Mouse (Mus musculus) layer of hippocampus, adult 8-10 months (tissue): ENCODE measurements at regions not wholly inside any gene's neighbourhood (a gene's known extent, or its start where the extent isn't known, plus 50 kb on each side); places are given as distances from the start of the nearest gene placed in this dataset.

Source experiments
- DNase-seq, 2 experiments: peaks; one replicate each; pipeline ENCODE4 v3.0.0; 2022; ENCODE audit warnings: low spot score in 2 of 2

DNA sequence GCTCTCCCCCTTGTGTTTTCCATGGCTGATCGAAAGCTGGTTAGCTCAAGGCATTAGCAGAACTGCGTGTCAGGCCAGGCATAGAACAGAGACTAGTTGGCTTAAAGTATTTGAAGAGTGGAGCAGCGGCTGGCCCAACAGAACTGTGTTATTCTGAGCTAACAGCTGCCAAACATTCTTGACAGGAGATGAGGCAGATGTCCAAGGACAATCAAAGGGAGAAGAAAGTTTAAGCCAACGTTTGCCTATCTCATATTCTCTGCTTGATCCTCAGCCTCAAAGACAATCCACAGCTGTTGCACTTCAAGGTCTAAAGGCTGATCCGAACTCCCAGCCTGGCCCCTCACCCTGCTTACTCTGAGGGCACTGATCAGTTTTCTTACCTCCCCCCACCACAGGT lies 401.2 kb upstream of the Nr2f2 start:
- DNase-seq = no peak

DNA sequence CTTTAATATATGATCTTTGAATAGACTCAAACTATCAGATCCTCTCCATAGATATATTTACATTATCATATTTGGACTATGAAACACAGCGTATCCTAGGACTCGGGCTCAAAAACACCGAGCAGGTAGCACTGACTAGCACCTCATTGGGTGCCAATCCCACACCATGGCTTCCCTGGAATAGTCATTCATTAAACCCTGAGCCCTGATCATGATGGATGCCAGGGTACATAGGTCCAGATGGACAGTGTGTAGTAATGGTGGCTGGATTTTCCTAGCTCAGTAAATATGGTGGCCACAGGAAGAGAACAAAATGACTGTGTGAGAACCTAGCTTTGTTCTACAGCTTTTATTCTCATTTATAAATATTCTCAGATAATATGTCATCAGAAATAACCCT lies 390.1 kb upstream of the Nr2f2 start:
- no peak for DNase-seq

DNA sequence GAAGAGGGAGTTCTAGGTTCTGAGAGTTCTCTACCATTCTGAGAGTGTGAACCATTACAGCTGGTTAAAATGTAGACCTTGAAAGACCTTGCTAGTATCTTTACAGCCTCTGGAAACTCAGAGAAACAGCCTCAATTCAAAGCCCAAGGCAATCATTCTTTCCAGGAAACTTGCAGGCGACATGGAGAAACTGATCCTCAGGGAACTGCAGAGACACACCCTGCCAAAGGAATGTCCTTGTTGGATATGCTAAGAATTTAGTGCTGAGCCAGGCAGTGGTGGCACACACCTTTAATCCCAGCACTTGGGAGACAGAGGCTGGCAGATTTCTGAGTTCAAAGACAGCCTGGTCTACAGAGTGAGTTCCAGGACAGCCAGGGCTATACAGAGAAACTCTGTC lies 388.3 kb upstream of the Nr2f2 start:
- no peak for DNase-seq

DNA sequence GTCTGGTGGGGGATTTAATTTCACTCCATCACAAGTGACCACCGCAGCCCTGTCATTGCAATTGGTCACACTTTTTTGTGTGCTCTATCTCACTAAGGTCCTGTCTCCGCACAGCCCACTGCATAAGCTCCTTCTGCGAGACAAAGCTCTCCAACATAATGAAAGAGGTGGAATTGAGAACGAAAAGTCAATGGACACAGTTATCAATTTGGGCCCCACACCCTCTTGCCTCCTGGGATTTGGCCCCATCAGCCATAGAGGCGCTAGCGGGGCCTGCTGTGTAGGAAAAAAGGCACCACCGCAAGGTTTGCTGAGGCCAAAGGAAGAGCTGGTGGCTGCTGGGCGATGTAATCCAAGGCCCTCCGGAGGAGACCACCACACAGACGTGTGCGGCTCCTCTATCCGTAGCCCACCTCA lies 386.3 kb upstream of the Nr2f2 start:
- no peak for DNase-seq

DNA sequence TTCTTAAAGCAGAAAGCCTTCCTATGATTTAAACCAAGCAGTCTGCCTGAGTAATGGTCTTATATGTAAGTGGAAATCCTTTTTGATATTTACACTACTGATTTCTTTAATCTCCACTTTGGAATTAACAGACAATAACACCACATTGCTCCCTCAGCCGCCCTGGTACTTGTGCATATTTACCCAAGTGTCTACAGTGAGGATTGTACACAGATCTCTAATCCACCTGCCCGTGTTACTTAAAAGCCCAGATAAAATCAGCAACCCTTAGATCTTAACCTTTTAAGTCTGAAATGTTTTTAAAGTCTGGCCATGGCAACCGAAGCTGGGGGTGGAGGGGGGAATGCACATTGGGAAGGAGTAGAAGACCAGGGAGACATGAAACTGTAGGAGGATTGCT lies 382.3 kb upstream of the Nr2f2 start:
- DNase-seq = no peak

DNA sequence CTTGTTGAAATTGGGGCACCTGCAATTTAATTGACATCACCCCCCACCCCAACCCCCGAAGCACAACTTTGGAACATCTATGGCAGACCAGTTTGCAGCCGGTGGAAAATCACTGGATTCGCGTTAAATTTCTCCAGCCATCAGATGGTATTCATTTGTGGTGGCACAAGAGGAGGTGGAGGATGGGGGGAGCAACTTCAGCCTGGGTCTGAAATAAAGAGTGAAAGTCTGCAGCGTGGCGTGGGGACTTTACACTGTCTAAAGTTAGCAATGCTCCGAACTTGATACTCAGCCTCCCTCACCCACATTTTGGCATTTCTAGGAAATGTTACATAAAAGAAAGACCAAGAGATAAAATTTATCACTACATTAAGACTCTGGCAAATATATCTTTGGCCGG lies 381.8 kb upstream of the Nr2f2 start:
- DNase-seq = no peak

DNA sequence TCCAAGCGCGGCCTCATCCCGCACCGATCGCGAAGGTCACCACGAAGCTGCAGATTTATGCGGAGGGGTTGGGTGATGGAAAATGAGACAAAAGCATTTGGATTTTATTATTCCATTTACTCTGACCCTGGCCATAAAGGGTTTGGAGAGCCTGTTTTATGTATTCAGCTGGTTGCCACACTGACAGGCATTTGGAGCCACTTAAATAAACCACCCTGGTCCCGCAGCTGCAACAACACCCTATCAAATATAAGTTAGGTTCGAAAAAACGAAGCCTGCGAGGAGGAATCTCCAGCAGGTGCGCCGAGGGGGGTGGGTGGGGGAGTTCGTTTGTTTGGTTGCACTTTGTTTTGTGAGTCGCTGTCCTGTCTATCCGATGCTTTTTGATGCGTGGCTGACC lies 377.8 kb upstream of the Nr2f2 start:
- DNase-seq = no peak

DNA sequence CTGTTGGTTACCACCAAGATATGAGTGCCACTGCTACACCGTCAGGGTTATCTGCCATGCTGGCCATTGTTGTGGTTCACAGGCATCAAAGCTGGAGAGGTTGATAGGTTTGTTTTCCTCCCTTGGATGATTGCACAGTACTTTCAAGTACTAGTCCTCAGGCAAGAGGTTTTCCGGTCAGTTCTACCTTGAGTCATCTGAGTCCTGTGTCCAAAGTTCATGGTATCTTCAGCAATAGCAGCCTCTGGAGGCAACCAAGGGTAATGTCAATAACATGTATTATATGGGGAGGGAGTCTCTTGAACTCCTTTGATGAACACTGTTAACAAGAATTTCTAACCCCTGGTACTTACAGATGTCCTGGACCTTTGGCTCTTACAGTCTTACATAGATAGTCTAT lies 369.1 kb upstream of the Nr2f2 start:
- DNase-seq = no peak

DNA sequence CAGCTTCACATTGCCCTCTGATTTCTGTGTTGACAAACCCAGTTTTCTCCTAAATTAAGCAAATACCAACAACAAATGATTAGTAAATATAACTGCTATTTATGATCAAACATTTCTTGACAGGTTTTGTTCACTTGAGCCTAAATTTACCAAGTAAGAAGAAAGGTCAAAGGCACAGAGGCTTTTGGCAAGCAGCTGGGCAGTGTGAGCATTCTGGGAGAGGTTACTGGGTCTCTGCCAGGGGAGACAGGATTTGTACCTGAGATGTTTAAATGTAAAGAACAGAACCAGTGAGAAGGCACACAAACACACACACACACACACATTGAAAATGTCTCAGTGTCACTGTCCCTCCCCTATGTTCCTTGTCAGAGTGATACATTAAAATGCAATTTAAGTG lies 367.0 kb upstream of the Nr2f2 start:
- no peak for DNase-seq

DNA sequence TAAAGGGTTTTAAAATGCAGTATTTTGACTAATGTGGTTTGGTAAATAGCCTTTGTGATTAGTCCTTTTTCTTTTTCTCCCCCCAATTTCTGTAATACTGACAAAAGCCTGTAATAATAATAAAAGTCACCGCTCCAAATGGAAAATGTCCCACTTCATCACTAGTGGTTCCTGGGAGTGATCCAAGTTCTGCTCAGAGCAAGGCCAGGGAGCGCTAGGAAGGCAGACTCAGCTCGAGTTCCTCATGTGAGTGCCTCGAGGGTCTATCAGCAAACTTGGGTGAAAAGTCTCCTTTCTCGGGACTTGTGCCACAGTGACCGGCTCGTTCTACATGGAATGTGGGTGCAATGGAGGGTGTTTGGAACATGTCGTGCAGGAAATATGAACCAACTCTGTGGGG lies 363.4 kb upstream of the Nr2f2 start:
- no peak for DNase-seq

DNA sequence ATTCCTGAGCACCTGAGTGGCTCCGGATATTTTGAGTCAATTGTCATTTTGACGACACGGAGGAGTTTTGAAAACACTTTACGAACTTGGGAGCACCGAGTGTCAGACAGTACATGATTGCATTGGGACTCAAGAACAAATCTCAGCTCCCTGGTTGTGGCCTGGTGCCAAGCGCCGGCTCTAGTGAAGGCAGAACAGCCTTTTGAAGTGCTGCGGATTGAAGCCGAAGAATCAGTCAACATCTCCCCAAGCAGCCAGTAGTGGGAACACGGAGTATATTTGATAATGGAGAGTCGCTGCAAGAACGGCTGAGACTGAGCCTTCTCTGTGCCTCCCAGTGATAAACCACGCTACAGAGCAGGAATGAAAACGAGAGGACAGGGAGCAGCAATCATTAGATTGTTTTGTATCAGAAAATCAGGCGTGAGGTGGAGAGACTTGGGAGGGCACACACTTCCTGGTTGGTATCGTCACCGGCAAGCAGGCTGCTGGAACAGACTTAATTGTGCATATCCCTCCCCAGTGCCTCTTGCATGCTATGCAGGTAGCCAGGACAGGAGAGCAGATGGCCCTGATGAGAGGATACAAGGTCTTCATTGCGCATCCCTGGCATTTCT lies 351.7 kb upstream of the Nr2f2 start:
- no peak for DNase-seq

DNA sequence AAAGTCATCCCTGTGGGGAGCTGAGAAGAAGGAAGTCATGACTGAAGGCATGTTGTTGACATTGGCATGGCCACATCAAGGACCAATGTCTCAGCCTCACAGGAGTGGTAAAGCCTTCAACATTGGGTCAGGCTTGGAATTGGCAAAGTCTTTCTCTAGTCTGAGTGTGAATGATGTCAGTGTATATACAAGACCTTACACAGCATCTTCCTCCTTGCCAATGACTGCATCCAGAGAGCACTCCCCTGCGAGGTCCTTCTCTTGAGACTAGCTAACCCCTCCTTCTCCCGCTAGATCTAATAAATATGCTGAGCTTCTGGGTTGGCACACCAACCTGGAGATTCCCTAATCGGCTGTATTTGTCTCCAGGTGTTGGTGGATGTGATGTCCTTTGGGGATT lies 351.1 kb upstream of the Nr2f2 start:
- DNase-seq = no peak

DNA sequence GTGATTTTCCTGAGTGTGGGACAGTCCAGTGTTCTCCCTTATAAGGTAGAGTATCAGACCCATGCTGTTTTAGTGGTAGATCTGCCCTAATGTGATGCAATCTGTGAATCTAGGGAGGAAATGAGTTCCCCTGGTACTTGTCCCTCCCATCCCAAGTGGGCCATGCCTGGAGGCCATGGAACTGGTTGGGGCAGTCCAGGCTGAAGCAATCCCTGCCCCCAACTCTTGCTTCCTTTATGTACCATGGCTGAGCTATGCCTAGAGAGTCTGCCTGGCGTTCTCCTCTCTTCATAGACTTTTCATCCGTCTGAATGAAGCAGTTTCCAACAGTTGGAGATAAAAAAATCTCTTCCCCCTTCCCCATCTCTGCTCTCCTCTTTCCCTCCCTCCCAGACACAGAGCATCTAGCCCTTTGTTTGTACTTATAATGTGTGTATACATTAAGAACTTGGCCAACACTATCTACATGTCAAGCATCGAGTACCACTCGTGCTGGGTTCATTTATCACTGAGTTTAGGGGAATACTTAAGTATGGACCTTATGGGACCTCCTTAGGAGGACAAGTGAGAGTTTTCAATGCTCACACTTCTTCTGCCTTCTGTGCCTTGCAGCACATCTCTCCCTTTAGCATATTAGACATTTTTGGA lies 350.4 kb upstream of the Nr2f2 start:
- DNase-seq = no peak

DNA sequence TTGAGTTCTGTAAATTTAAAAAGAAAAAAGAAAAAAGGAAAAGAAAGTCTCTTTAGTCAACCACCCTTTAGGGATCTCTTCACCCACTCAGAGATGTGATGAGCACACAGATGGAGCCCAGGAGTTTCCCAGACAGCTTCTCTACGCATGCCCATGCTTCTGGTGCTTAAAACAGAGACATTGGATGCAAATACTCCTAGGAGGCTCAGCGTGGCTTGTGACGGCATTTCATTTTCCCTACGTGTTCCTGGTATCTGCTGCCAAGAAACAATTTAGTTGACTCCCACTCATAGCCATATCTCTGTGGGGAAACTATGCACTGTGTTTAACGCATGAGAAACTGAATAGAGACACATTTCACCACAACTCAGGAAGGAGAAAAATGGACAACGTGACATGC lies 345.6 kb upstream of the Nr2f2 start:
- DNase-seq = peak; percentile 46 to 66

DNA sequence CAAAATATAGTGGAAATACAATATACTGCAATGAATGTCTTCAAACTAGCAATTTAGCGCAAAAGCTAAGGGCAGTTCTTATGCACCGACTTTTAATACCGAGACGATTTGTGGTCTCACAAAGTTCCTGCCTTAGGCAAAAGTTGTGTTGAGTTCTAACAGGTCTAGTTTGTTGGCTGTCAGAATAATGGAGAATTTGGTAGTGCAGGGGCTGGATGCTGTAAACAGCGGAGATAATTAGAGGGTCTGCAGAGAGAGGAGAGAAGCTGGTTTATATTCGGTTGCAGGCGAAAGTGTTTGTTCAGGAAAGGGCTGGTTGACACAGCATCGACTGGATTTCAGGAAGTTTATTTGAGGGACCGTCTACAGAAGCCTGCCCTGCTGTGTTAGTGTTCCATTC lies 339.7 kb upstream of the Nr2f2 start:
- no peak for DNase-seq

DNA sequence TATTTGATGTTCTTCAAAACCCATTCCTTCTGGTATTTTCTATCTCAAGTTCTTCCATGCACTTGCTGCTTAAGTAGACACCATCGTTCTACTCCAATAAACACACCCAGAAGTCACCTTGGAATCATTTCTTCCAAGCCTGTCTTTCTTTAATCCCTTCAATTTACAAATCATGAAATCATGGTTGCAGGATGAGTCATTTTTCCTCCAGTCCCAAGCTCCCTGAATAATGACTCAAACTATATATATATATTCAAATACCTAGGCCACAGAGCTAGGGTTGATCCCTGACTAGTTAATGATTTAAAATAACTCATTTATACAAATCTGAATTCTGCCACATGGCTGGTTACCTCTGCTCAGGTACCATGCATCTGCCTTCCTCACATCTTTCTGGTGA lies 337.2 kb upstream of the Nr2f2 start:
- DNase-seq = no peak

DNA sequence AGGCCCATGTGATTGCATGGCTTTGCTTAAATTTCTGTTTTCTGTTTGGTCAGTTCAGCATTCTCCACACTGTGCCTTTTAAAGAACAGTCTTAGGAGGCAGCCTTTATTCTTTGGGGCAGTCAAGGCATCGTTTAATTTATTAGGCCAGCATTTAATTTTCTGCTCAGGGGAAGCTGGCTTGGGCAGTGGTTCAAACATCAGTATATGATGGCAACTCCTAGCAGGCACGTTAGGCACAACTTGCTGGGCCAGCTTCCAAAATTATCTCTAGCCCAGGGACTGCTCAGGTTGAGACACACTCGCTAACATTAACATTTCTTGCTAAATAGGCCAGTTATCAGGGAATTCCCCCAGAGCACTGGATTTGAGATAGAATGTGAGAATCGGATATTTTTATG lies 333.9 kb upstream of the Nr2f2 start:
- DNase-seq = no peak

DNA sequence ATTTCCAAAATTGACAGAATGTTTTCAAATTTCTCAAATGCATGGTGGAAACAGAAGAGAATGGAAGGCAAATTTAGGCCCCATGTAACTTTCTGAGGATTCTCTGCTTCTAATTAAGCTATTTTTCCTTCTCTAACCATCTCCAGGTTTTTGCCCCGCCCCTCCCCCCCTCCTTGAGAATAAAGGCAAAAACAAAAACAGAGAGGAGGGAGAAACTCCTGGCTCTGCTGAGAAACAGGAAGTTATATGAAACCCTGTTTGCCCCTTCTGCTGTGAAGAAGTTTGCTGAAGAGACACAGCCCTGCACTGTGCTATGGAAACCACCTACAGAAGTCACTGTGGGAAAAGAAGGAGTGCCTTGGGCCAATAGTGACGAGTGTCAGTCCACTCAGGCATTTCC lies 332.9 kb upstream of the Nr2f2 start:
- no peak for DNase-seq

DNA sequence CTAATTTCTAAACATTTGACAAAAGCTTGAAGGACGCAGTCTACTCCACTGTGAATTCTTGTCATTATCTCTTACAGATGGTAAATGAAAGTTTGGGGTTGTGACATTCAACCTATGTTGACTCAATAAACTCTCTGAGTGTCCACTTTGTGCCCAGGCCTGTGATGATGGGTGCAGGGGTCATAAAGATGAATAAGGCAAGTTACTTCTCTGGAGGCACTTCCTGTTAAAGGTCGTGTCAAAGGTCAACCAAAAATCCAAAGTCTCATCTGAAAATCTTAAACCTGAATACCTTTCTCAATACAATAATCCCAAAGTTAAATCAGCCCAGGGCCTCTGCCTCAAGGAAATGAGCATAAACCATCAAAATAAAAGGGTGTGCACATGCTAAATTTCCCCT lies 332.5 kb upstream of the Nr2f2 start:
- DNase-seq = no peak

DNA sequence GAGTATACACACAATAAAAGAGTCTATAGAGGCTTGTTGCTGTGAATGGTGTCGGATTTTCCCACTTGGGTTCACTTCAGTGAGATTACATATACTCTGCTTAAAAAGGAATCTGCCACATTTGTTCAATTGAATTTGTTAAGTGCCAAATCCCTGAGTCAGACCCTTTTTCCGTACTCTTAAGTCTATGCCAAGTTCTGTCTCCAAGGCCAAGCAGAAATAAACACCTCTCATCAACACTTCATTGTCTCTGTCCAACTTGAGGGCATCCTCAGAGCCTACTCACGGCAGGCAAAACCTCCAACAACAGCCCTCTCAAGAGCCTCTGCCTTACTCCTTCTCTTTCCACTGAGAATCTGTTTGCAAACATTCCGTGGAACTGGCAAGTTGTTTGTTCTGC lies 325.6 kb upstream of the Nr2f2 start:
- no peak for DNase-seq

DNA sequence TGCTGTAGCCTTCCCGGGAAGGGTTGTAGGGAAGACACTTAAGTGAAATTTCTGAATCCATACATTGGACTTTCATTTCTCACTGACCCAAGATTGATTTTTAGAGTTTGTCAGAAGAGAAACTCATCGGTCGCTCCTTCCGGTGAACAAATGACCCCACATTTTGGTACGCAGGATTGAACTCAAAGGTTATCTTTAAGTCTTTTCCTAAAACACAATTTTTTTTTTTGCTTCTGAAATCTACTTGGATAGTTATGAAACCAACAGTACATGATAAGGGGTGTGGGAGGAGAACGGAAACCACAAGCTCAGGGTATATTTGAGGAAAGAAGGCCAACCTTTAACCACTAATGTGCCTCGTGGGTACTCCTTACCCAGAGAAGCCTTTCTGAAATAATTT lies 324.3 kb upstream of the Nr2f2 start:
- DNase-seq = no peak

DNA sequence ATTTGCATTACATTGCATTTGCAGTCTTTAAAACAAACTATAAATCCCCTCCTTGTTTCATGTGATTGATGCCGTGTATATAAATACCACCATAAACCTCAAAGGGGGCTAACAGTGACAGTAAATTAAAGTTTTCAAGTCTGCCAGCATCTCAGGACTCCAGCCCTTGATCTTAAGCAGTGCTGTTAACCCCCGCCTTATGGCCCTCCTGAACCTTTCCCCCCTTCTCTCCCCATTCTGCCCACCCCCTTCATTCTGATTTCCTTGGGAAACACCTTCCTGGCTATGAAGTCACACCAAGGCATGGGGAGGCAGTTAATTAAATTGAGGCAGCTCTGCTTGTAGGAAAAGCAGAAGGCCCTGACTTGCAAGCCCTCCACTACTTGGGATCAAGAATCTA lies 302.5 kb upstream of the Nr2f2 start:
- no peak for DNase-seq

DNA sequence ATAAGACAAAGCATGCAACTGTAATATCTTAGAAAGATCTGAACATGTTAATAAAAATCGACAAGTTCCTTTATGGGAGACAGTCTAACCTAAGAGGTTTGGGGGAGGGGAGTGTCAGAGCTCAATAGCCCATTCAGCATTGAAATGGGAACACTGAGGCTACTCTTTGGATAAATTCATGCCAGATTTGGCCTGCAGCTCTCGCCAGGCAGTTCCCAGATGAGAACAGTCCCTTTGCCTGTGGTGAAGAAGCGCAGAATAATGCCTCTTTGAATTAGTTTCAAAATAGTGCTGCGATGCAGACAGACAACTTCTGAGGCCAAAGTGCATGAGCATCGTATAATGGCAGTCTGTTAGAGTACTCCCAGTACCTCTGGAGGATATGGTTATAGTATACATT lies 293.6 kb upstream of the Nr2f2 start:
- DNase-seq = peak in 1 of 2 experiments; percentile 4
